Mouse (Mus musculus) liver, postnatal 0 days (tissue): ENCODE data around the gene Uggt2.

ENCODE experiments used
- CTCF ChIP-seq: sonication (generic); IDR thresholded peaks from 2 replicates; pipeline ENCODE4 v1.5.1; 2016; ENCODE audit warnings: antibody characterized with exemption, low read depth
- EP300 ChIP-seq: IDR thresholded peaks from 2 replicates; pipeline ENCODE4 v1.6.1; 2016; ENCODE audit warnings: antibody characterized with exemption, low read depth, mild to moderate bottlenecking

GRCm38 (mm10) chr14:118958010-118958409, 141.2 kb downstream of the Uggt2 start:
- no peak for TF ChIP-seq CTCF
- no peak for TF ChIP-seq EP300
